Mouse (Mus musculus) E14TG2a.4 (cell line): ENCODE data around the gene Fundc1.
A peak's percentile ranks its signal among the peaks of the same experiment; 100 is the strongest.

Experiments
- H3K27me3 ChIP-seq: 2 replicates; pipeline ENCODE4 v1.6.1; 2014; ENCODE audit warnings: low read length, control low read depth; ENCODE audit not compliant: insufficient read depth
- H3K36me3 ChIP-seq: 2 replicates; pipeline ENCODE4 v1.6.1; 2014; ENCODE audit warnings: low read length, control low read depth; ENCODE audit not compliant: insufficient read depth
- H3K4me1 ChIP-seq: replicated peaks from 2 replicates; pipeline ENCODE4 v1.6.1; 2014; ENCODE audit warnings: low read depth, low read length, control low read depth
- H3K4me3 ChIP-seq: replicated peaks from 2 replicates; pipeline ENCODE4 v1.5.1; 2014; ENCODE audit warnings: mild to moderate bottlenecking, low read length
- H3K9me3 ChIP-seq: 2 replicates; pipeline ENCODE4 v1.6.1; 2014; ENCODE audit warnings: low read length, control low read depth
- CTCF ChIP-seq: conservative IDR thresholded peaks from 2 replicates; pipeline ENCODE4 v1.5.1; 2014; ENCODE audit warnings: low read length
- NANOG ChIP-seq: IDR thresholded peaks from 2 replicates; pipeline ENCODE4 v1.6.1; 2014; ENCODE audit warnings: borderline replicate concordance, low read length, mixed read lengths
- POU5F1 ChIP-seq: IDR thresholded peaks from 2 replicates; pipeline ENCODE4 v1.6.1; 2014; ENCODE audit warnings: low read length, borderline replicate concordance

Fundc1 gene

DNA sequence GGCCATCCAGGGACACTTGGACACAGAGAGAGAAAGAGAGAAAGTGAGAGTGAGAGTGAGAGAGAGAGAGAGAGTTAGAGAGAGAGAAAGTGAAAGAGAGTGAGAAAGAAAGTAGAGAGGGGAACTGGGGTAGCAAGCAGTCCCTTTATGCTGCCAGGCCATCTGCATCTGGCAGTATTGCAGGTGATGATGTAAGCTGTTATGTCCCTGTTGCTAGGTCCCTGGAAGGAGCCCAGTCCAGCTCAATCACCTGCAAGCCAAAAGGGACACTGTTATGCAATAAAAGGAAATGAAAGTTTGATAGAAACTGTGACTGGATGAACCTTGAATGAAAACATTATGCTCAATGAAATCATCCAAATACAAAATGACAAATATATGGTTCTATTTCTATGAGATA is 52.0 kb downstream of the Fundc1 start:
- Histone ChIP-seq H3K27me3 (no peaks in the 10 kb centered on the region), H3K4me1 (peaks cover 2% of the 10 kb centered on the region; the same call in 1 of the 2 replicates), H3K9me3 (peaks cover 6% of the 10 kb centered on the region; the same call in 1 of the 2 replicates), H3K4me3 (no peak overlapping the region), H3K36me3 (no peaks in the 10 kb centered on the region)
- TF ChIP-seq CTCF (no peak), POU5F1 (no peak), NANOG (no peak)

DNA sequence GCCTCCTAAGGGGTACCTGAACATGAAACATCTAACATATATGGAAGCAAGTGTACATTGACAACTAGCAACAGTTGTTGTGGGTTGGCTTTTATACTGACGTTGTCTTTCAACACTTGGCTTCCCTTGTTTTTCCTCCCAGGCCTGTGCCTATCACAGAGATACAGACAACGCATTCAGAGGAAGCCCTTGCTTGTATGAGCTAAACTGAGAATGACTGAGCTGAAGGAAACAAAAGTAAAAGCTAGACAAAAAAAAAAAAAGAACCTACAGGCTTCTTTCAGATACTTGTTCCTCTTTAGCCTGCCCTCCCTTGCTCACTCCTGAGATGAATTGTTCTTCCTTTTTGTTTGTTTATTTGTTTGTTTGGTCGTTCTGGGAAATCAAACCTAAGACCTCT is 58.1 kb downstream of the Fundc1 start:
- 0 out of 2 replicates have a peak overlapping the region, but pooled peaks have one; percentile 56 for H3K4me3 ChIP-seq
- H3K36me3 ChIP-seq, result no peaks in the 10 kb centered on the region
- no peak for TF ChIP-seq POU5F1
- TF ChIP-seq CTCF, result no peak
- H3K9me3 ChIP-seq, result peaks cover 25% of the 10 kb centered on the region; the same call in 1 of the 2 replicates
- no peaks in the 10 kb centered on the region for H3K4me1 ChIP-seq
- no peaks in the 10 kb centered on the region for H3K27me3 ChIP-seq

DNA sequence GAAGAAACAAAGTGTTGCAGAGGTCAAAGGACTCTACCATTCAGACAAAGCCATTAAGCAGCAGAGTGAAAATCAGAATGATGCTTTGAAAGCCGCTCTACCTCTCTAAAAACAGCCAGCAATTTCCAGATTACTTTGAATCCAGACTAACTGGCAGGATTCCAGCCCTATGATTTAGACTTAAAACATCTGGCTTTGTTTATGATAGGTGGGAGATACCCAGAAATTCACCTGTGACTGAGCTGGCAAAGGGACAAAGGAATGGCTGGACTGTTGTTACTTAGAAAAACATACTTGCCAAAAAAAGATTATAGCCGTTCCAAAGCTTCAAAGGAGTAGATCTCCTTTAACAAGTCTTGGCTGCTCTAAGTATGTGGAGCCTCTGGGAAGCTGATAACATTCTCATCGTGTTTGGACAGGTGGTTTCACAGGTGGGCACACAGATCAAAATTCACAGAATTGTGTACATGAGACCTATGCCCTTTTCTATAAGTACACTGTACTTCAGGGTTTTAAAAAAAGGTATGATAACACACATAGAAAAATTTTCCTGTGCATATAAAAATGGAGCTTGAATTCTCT is 60.0 kb downstream of the Fundc1 start:
- H3K27me3 ChIP-seq, result no peaks in the 10 kb centered on the region

More for the DNA sequence above, 60.0 kb downstream of the Fundc1 start:
- Histone ChIP-seq H3K36me3 (no peaks in the 10 kb centered on the region), H3K4me1 (no peaks in the 10 kb centered on the region), H3K4me3 (no peak overlapping the region), H3K9me3 (peaks cover 39% of the 10 kb centered on the region)
- TF ChIP-seq POU5F1, result no peak
- TF ChIP-seq CTCF, result no peak
- no peak for TF ChIP-seq NANOG
